Mouse (Mus musculus) lung, postnatal 0 days (tissue): ENCODE data around the gene Rftn1. TPM values are rescaled to one million over a fixed set of nuclear protein-coding genes. Genes with fewer than 3 reads are reported as not detected.
A peak's percentile ranks its signal among the peaks of the same experiment; 100 is the strongest.

Experiments
- ATAC-seq: fragments of 200-750 bp; cut with Nextera tagmentation; 2 replicates; pipeline ENCODE4 v1.8.0; 2017; ENCODE audit warnings: moderate library complexity
- DNase-seq: peaks from one replicate; pipeline ENCODE4 v3.0.0-alpha.2; 2016; ENCODE audit warnings: low spot score
- H3K27ac ChIP-seq: fragments of 300-500 bp; sonication (generic); 2 replicates; pipeline ENCODE4 v1.5.1; 2014; ENCODE audit warnings: antibody characterized with exemption, mild to moderate bottlenecking, low read length, mixed read lengths
- H3K27me3 ChIP-seq: fragments of 300-500 bp; sonication (generic); replicated peaks from 2 replicates; pipeline ENCODE4 v1.6.1; 2014; ENCODE audit warnings: low read length, mixed read lengths; ENCODE audit not compliant: insufficient read depth
- H3K36me3 ChIP-seq: fragments of 300-500 bp; sonication (generic); 2 replicates; pipeline ENCODE4 v1.6.1; 2014; ENCODE audit warnings: low read length, mixed read lengths; ENCODE audit not compliant: insufficient read depth
- H3K4me1 ChIP-seq: fragments of 300-500 bp; sonication (generic); 2 replicates; pipeline ENCODE4 v1.6.1; 2014; ENCODE audit warnings: antibody characterized with exemption, low read depth, low read length, mixed read lengths; ENCODE audit not compliant: insufficient read depth
- H3K4me2 ChIP-seq: fragments of 300-500 bp; sonication (generic); replicated peaks from 2 replicates; pipeline ENCODE4 v1.6.1; 2014; ENCODE audit warnings: low read depth, mild to moderate bottlenecking, low read length, moderate library complexity, mixed read lengths
- H3K4me3 ChIP-seq: fragments of 300-500 bp; sonication (generic); 2 replicates; pipeline ENCODE4 v1.5.1; 2014; ENCODE audit warnings: low read depth, low read length
- H3K9ac ChIP-seq: fragments of 300-500 bp; sonication (generic); replicated peaks from 2 replicates; pipeline ENCODE4 v1.6.1; 2014; ENCODE audit warnings: low read depth, mild to moderate bottlenecking
- H3K9me3 ChIP-seq: fragments of 300-500 bp; sonication (generic); 2 replicates; pipeline ENCODE4 v1.6.1; 2016; ENCODE audit warnings: low read length, mixed read lengths
- CTCF ChIP-seq: IDR thresholded peaks from 2 replicates; pipeline ENCODE4 v1.5.1; 2016; ENCODE audit warnings: antibody characterized with exemption, mild to moderate bottlenecking
- EP300 ChIP-seq: IDR thresholded peaks from 2 replicates; pipeline ENCODE4 v1.6.1; 2016; ENCODE audit warnings: antibody characterized with exemption, mild to moderate bottlenecking, control low read depth
- WGBS: fragments of 180-500 bp; shearing (Covaris S2); extraction: QIAGEN DNeasy Blood & Tissue Kit; methylation state at CpG from one replicate; pipeline ENCODE4 v1.1.7; 2014; 5-methylcytosine and 5-hydroxymethylcytosine counted together
- polyA plus RNA-seq: library from polyadenylated mRNA; unstranded; fragments of >200 nt; fragmentation: Nextera tagmentation; extraction: Ambion mirVana; gene quantifications from 2 replicates; pipeline ENCODE4 v1.2.1, GENCODE M21; 2015

Gene Rftn1
- polyA plus RNA-seq, 1 experiment from 2014 or later, result 18.2 TPM

- Histone ChIP-seq H3K4me1 (no peaks in the 10 kb centered on the region), H3K27me3 (no peaks in the 10 kb centered on the region), H3K27ac (no peak overlapping the region), H3K4me2 (no peak overlapping the region), H3K9me3 (0 out of 2 replicates have a peak, but pooled peaks cover 2% of the 10 kb centered on the region), H3K36me3 (no peaks in the 10 kb centered on the region), H3K9ac (no peak overlapping the region), H3K4me3 (no peak overlapping the region)
- TF ChIP-seq EP300 (no peak), CTCF (no peak)
- DNase-seq, result no peak
- no peak for ATAC-seq
- WGBS, result 70% methylated on average over 6 of the region's 6 CpGs
Measured at GRCm38 (mm10) chr17:49974996-49975395, 215.5 kb downstream of the Rftn1 start.

GRCm38 (mm10) chr17:49972164-49972563, 218.3 kb downstream of the Rftn1 start:
- Histone ChIP-seq H3K27me3 (no peaks in the 10 kb centered on the region), H3K9ac (no peak overlapping the region), H3K4me2 (no peak overlapping the region), H3K36me3 (no peaks in the 10 kb centered on the region), H3K9me3 (0 out of 2 replicates have a peak, but pooled peaks cover 2% of the 10 kb centered on the region), H3K4me3 (no peak overlapping the region), H3K27ac (no peak overlapping the region), H3K4me1 (no peaks in the 10 kb centered on the region)
- WGBS, result 75% methylated on average over 1 of the region's 1 CpGs
- no peak for TF ChIP-seq CTCF
- TF ChIP-seq EP300, result no peak
- no peak for ATAC-seq
- no peak for DNase-seq

GRCm38 (mm10) chr17:49971057-49971456, 219.4 kb downstream of the Rftn1 start:
- Histone ChIP-seq H3K9ac (no peak overlapping the region), H3K36me3 (no peaks in the 10 kb centered on the region), H3K27me3 (no peaks in the 10 kb centered on the region), H3K9me3 (0 out of 2 replicates have a peak, but pooled peaks cover 2% of the 10 kb centered on the region), H3K4me2 (no peak overlapping the region), H3K4me3 (no peak overlapping the region), H3K27ac (no peak overlapping the region), H3K4me1 (no peaks in the 10 kb centered on the region)
- TF ChIP-seq CTCF (no peak), EP300 (no peak)
- ATAC-seq (no peak), DNase-seq (no peak)

- H3K36me3 ChIP-seq, result no peaks in the 10 kb centered on the region
- ATAC-seq, result peak; percentile 38
- H3K4me2 ChIP-seq, result no peak overlapping the region
- H3K4me1 ChIP-seq, result no peaks in the 10 kb centered on the region
- H3K9ac ChIP-seq, result no peak overlapping the region
- H3K9me3 ChIP-seq, result 0 out of 2 replicates have a peak, but pooled peaks cover 2% of the 10 kb centered on the region
- H3K27me3 ChIP-seq, result no peaks in the 10 kb centered on the region
- no peak overlapping the region for H3K27ac ChIP-seq
- TF ChIP-seq EP300 (no peak), CTCF (peak; percentile 74)
- DNase-seq, result peak; percentile 76
- WGBS, result 51% methylated on average over 9 of the region's 9 CpGs
- H3K4me3 ChIP-seq, result no peak overlapping the region
Measured at GRCm38 (mm10) chr17:49968467-49969207, 221.8 kb downstream of the Rftn1 start.

GRCm38 (mm10) chr17:49965846-49966762, 224.4 kb downstream of the Rftn1 start:
- no peaks in the 10 kb centered on the region for H3K4me1 ChIP-seq
- TF ChIP-seq CTCF, result no peak
- WGBS, result 80% methylated on average over 16 of the region's 17 CpGs
- H3K36me3 ChIP-seq, result no peaks in the 10 kb centered on the region
- no peaks in the 10 kb centered on the region for H3K27me3 ChIP-seq
- H3K4me2 ChIP-seq, result no peak overlapping the region
- H3K4me3 ChIP-seq, result no peak overlapping the region
- no peak overlapping the region for H3K27ac ChIP-seq
- DNase-seq (no peak), ATAC-seq (no peak)
- H3K9me3 ChIP-seq, result 0 out of 2 replicates have a peak, but pooled peaks cover 2% of the 10 kb centered on the region
- H3K9ac ChIP-seq, result no peak overlapping the region

GRCm38 (mm10) chr17:49965035-49965434, 225.4 kb downstream of the Rftn1 start:
- H3K9me3 ChIP-seq, result no peaks in the 10 kb centered on the region
- TF ChIP-seq CTCF (peak; percentile 40), EP300 (no peak)
- H3K4me2 ChIP-seq, result no peak overlapping the region
- 68% methylated on average over 7 of the region's 7 CpGs for WGBS
- ATAC-seq (no peak), DNase-seq (no peak)
- no peak overlapping the region for H3K4me3 ChIP-seq
- H3K27me3 ChIP-seq, result no peaks in the 10 kb centered on the region
- H3K27ac ChIP-seq, result no peak overlapping the region
- no peak overlapping the region for H3K9ac ChIP-seq
- no peaks in the 10 kb centered on the region for H3K36me3 ChIP-seq
- H3K4me1 ChIP-seq, result no peaks in the 10 kb centered on the region
